Mouse (Mus musculus): ENCODE data around the gene Ifnk. TPM values are rescaled to one million over a fixed set of nuclear protein-coding genes. Genes with fewer than 3 reads are reported as not detected.

Gene Ifnk
- not detected in 2 replicates for total RNA-seq (2017)

- ATAC-seq (ENCODE audit: extremely low read depth, insufficient number of reproducible peaks, low FRiP score, poor library complexity, severe bottlenecking) = no peak
Observed at GRCm38 (mm10) chr4:35151756-35152155, at the start of gene Ifnk. TSS of gene Ifnk (plus strand) at chr4:35152056.

- ATAC-seq (ENCODE audit: extremely low read depth, insufficient number of reproducible peaks, low FRiP score, poor library complexity, severe bottlenecking) = no peak
Observed at GRCm38 (mm10) chr4:35105115-35105773, 46.6 kb upstream of the Ifnk start.

GRCm38 (mm10) chr4:35112452-35112851, 39.4 kb upstream of the Ifnk start:
- no peak for ATAC-seq (ENCODE audit: extremely low read depth, insufficient number of reproducible peaks, low FRiP score, poor library complexity, severe bottlenecking)

GRCm38 (mm10) chr4:35113516-35114248, 38.2 kb upstream of the Ifnk start:
- ATAC-seq (ENCODE audit: extremely low read depth, insufficient number of reproducible peaks, low FRiP score, poor library complexity, severe bottlenecking) = no peak

GRCm38 (mm10) chr4:35114950-35115349, 36.9 kb upstream of the Ifnk start:
- no peak for ATAC-seq (ENCODE audit: extremely low read depth, insufficient number of reproducible peaks, low FRiP score, poor library complexity, severe bottlenecking)

- ATAC-seq (ENCODE audit: extremely low read depth, insufficient number of reproducible peaks, low FRiP score, poor library complexity, severe bottlenecking) = no peak
Observed at GRCm38 (mm10) chr4:35115933-35116332, 35.9 kb upstream of the Ifnk start.

GRCm38 (mm10) chr4:35117144-35117543, 34.7 kb upstream of the Ifnk start:
- no peak for ATAC-seq (ENCODE audit: extremely low read depth, insufficient number of reproducible peaks, low FRiP score, poor library complexity, severe bottlenecking)

GRCm38 (mm10) chr4:35118851-35119250, 33.0 kb upstream of the Ifnk start:
- no peak for ATAC-seq (ENCODE audit: extremely low read depth, insufficient number of reproducible peaks, low FRiP score, poor library complexity, severe bottlenecking)

- no peak for ATAC-seq (ENCODE audit: extremely low read depth, insufficient number of reproducible peaks, low FRiP score, poor library complexity, severe bottlenecking)
Observed at GRCm38 (mm10) chr4:35120159-35120558, 31.7 kb upstream of the Ifnk start.

- no peak for ATAC-seq (ENCODE audit: extremely low read depth, insufficient number of reproducible peaks, low FRiP score, poor library complexity, severe bottlenecking)
Observed at GRCm38 (mm10) chr4:35120575-35120974, 31.3 kb upstream of the Ifnk start.

GRCm38 (mm10) chr4:35121060-35121459, 30.8 kb upstream of the Ifnk start:
- no peak for ATAC-seq (ENCODE audit: extremely low read depth, insufficient number of reproducible peaks, low FRiP score, poor library complexity, severe bottlenecking)

GRCm38 (mm10) chr4:35123087-35123486, 28.8 kb upstream of the Ifnk start:
- no peak for ATAC-seq (ENCODE audit: extremely low read depth, insufficient number of reproducible peaks, low FRiP score, poor library complexity, severe bottlenecking)

- ATAC-seq (ENCODE audit: extremely low read depth, insufficient number of reproducible peaks, low FRiP score, poor library complexity, severe bottlenecking) = no peak
Observed at GRCm38 (mm10) chr4:35124027-35124426, 27.8 kb upstream of the Ifnk start.

- ATAC-seq (ENCODE audit: extremely low read depth, insufficient number of reproducible peaks, low FRiP score, poor library complexity, severe bottlenecking) = no peak
Observed at GRCm38 (mm10) chr4:35125299-35125777, 26.5 kb upstream of the Ifnk start.

GRCm38 (mm10) chr4:35126776-35127175, 25.1 kb upstream of the Ifnk start:
- no peak for ATAC-seq (ENCODE audit: extremely low read depth, insufficient number of reproducible peaks, low FRiP score, poor library complexity, severe bottlenecking)

GRCm38 (mm10) chr4:35127759-35128158, 24.1 kb upstream of the Ifnk start:
- ATAC-seq (ENCODE audit: extremely low read depth, insufficient number of reproducible peaks, low FRiP score, poor library complexity, severe bottlenecking) = no peak

GRCm38 (mm10) chr4:35130411-35130948, 21.4 kb upstream of the Ifnk start:
- peak; percentile 69 for ATAC-seq (ENCODE audit: extremely low read depth, insufficient number of reproducible peaks, low FRiP score, poor library complexity, severe bottlenecking)

- peak; percentile 51 for ATAC-seq (ENCODE audit: extremely low read depth, insufficient number of reproducible peaks, low FRiP score, poor library complexity, severe bottlenecking)
Observed at GRCm38 (mm10) chr4:35131592-35131991, 20.3 kb upstream of the Ifnk start.

- ATAC-seq (ENCODE audit: extremely low read depth, insufficient number of reproducible peaks, low FRiP score, poor library complexity, severe bottlenecking) = no peak
Observed at GRCm38 (mm10) chr4:35133411-35133810, 18.4 kb upstream of the Ifnk start.

Measured in neutrophil, adult 5-6 weeks (primary cell).